Mouse (Mus musculus) olfactory bulb, adult 2 months (tissue): Measurements from ENCODE around the gene Olfr654.

ENCODE experiments used
- CTCF ChIP-seq: fragments of 200-500 bp; IDR thresholded peaks from 2 replicates; pipeline ENCODE4 v1.5.1; 2012; ENCODE audit warnings: low read depth, mild to moderate bottlenecking, low read length, moderate library complexity; ENCODE audit not compliant: insufficient read depth
- POLR2A ChIP-seq: fragments of 200-500 bp; IDR thresholded peaks from 2 replicates; pipeline ENCODE4 v1.6.1; 2012; ENCODE audit warnings: mild to moderate bottlenecking, low read depth, low read length, moderate library complexity; ENCODE audit not compliant: insufficient read depth

DNA sequence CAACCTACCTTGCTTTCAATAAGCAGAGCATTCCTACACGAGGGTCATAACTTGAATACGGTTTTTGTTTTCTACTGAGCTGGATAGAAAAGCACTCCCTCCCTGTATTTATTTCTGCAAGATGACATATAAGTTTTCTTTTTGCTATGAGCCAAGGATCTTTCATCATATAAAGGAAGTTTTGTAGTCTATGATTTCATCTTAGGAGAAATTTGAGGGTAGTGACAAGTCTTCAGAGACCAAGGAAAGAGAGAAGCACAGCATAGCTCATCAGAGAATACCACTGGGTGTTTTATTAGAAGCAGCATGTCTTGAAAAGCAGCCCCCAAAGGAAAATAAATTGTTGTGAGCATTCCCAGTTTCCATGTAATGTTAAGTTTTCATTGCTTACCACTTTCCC is 14.9 kb downstream of the Olfr654 start, which contains the start of gene Olfr655:
- TF ChIP-seq CTCF (no peak), POLR2A (no peak)
